Mouse (Mus musculus) limb, embryonic 15.5 days (tissue): ENCODE data around the gene Timm13. TPM values are rescaled to one million over a fixed set of nuclear protein-coding genes. Genes with fewer than 3 reads are reported as not detected.

Experiments
- ATAC-seq: fragments of 200-750 bp; cut with Nextera tagmentation; 2 replicates; pipeline ENCODE4 v1.8.0; 2017; ENCODE audit warnings: low read depth, moderate TSS enrichment; ENCODE audit not compliant: insufficient number of reproducible peaks, low FRiP score, low TSS enrichment
- H3K27ac ChIP-seq: fragments of 300-500 bp; sonication (generic); 2 replicates; pipeline ENCODE4 v1.5.1; 2015; ENCODE audit warnings: moderate library complexity, mild to moderate bottlenecking, inconsistent platforms
- H3K27me3 ChIP-seq: fragments of 300-500 bp; sonication (generic); 2 replicates; pipeline ENCODE4 v1.6.1; 2015; ENCODE audit warnings: inconsistent platforms
- H3K36me3 ChIP-seq: fragments of 300-500 bp; sonication (generic); 2 replicates; pipeline ENCODE4 v1.6.1; 2015; ENCODE audit warnings: inconsistent platforms
- H3K4me1 ChIP-seq: fragments of 300-500 bp; sonication (generic); 2 replicates; pipeline ENCODE4 v1.6.1; 2015; ENCODE audit warnings: inconsistent platforms
- H3K4me2 ChIP-seq: fragments of 300-500 bp; sonication (generic); 2 replicates; pipeline ENCODE4 v1.6.1; 2015; ENCODE audit warnings: mild to moderate bottlenecking, inconsistent platforms
- H3K4me3 ChIP-seq: fragments of 300-500 bp; sonication (generic); 2 replicates; pipeline ENCODE4 v1.5.1; 2015; ENCODE audit warnings: mild to moderate bottlenecking, inconsistent platforms
- H3K9ac ChIP-seq: fragments of 300-500 bp; sonication (generic); 2 replicates; pipeline ENCODE4 v1.6.1; 2015; ENCODE audit warnings: inconsistent platforms
- H3K9me3 ChIP-seq: fragments of 300-500 bp; sonication (generic); 2 replicates; pipeline ENCODE4 v1.6.1; 2016; ENCODE audit warnings: inconsistent platforms
- WGBS: fragments of 180-500 bp; shearing (Covaris S2); methylation state at CpG from one replicate; pipeline ENCODE4 v1.1.7; 2015; 5-methylcytosine and 5-hydroxymethylcytosine counted together
- polyA plus RNA-seq: library from polyadenylated mRNA; unstranded; fragments of >200 nt; fragmentation: Nextera tagmentation; extraction: Ambion mirVana; gene quantifications from 2 replicates; pipeline ENCODE4 v1.2.1, GENCODE M21; 2015

Gene Timm13
- polyA plus RNA-seq, 1 experiment from 2014 or later = 329 TPM

DNA sequence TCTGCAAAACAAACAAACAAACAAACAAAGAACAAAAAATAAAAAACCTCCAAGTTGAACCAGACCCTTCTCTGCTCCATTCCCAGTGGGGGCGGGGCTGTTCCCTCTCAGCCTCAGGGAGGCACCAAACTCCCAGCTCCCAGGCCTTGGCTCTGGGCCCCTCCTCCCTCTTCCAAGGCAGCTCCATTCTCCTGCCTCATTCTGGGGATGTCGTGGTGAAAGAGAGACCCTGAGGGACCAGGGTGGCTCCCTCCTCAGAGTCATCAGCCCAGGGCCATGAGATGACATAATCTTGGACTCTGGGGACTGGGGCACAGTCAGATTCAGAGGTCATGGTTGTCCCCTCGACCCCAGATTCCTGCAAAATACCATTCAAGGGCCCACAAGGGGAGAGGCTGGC lies 24.2 kb downstream of the Timm13 start:
- no peak overlapping the region for H3K27ac ChIP-seq
- H3K9ac ChIP-seq = no peak overlapping the region
- H3K27me3 ChIP-seq = peaks cover 10% of the 10 kb centered on the region; the same call in 1 of the 2 replicates
- H3K4me3 ChIP-seq = no peak overlapping the region
- no peaks in the 10 kb centered on the region for H3K36me3 ChIP-seq
- ATAC-seq = no peak
- no peaks in the 10 kb centered on the region for H3K9me3 ChIP-seq
- 23% methylated on average over 3 of the region's 3 CpGs for WGBS
- no peaks in the 10 kb centered on the region for H3K4me1 ChIP-seq
- H3K4me2 ChIP-seq = no peak overlapping the region

DNA sequence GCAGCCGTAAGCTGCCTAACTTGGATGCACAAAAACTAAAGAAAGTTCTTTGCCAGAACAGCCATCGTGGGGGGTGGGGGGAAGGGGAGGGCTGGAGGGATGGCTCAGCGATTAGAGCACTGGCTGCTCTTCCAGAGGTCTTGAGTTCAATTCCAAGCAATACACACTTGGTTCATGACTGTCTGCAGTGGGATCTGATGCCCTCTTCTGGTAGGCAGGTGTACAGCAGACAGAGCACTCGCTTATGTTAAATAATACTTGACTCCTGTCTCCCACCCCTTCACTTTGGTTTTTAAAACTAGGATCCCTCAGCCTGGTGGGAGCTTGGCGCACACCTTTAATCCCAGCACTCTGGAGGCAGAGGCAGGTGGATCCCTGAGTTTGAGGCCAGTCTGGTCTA lies 24.7 kb downstream of the Timm13 start:
- H3K4me1 ChIP-seq = no peaks in the 10 kb centered on the region
- no peaks in the 10 kb centered on the region for H3K36me3 ChIP-seq
- H3K4me3 ChIP-seq = no peak overlapping the region
- no peak overlapping the region for H3K9ac ChIP-seq
- H3K9me3 ChIP-seq = no peaks in the 10 kb centered on the region
- H3K27me3 ChIP-seq = peaks cover 14% of the 10 kb centered on the region; the same call in 1 of the 2 replicates
- WGBS = 31% methylated on average over 5 of the region's 5 CpGs
- no peak for ATAC-seq
- H3K4me2 ChIP-seq = no peak overlapping the region
- no peak overlapping the region for H3K27ac ChIP-seq

DNA sequence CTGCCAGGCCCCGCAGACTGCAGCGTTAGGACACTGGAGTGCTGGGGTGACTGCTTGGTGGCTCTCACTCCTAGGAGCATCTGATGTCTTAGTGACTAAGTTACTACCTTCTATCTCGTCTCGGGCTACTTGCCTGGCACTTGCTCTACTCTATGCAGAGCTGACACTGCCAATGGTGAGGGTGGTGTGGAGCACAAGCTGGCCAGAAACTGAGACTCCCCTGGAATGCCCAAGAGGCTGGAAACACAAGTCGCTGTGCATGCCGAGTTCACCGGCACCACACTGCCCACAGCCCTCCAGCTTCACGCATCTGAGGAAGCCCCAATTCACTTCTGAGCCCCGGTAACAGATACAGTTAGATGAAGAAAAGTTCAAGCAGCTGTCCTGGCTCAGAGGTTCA lies 26.7 kb downstream of the Timm13 start:
- Histone ChIP-seq H3K4me3 (no peak overlapping the region), H3K36me3 (no peaks in the 10 kb centered on the region), H3K4me1 (no peaks in the 10 kb centered on the region), H3K9me3 (no peaks in the 10 kb centered on the region), H3K27me3 (peaks cover 14% of the 10 kb centered on the region; the same call in 1 of the 2 replicates), H3K9ac (no peak overlapping the region), H3K27ac (no peak overlapping the region), H3K4me2 (no peak overlapping the region)
- 72% methylated on average over 9 of the region's 9 CpGs for WGBS
- ATAC-seq = no peak

DNA sequence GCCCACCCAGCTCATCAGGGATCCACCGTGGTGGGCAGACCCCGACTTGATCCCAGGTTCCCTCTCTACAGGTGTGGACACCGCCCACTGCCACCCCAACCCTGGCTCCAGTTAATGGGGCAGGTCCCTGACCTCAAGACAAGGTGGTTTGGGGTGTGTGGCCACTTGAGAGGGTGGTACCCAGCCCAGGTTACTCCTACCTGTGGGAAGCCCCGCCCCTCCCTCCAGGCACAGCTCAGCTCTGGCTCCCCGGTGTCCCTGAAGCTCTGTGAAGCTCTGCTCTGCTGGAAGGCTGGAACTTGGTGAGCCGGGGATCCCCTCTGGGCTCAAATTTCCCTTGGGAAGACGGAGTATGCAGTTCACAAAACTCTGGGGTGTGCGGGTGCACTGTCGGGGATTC lies 29.2 kb downstream of the Timm13 start, which contains the start of gene Tmprss9:
TSS of gene Tmprss9 (plus strand) at position 268 of the 400 bp plus-strand sequence.
- no peak for ATAC-seq
- Histone ChIP-seq H3K4me1 (no peaks in the 10 kb centered on the region), H3K4me3 (no peak within 1 kb of the TSS), H3K36me3 (peaks cover 22% of the 10 kb centered on the region), H3K4me2 (no peak within 1 kb of the TSS), H3K9ac (no peak within 1 kb of the TSS), H3K9me3 (no peaks in the 10 kb centered on the region), H3K27me3 (peaks cover 14% of the 10 kb centered on the region; the same call in 1 of the 2 replicates), H3K27ac (no peak within 1 kb of the TSS)
- 23% methylated on average over 9 of the region's 9 CpGs for WGBS

DNA sequence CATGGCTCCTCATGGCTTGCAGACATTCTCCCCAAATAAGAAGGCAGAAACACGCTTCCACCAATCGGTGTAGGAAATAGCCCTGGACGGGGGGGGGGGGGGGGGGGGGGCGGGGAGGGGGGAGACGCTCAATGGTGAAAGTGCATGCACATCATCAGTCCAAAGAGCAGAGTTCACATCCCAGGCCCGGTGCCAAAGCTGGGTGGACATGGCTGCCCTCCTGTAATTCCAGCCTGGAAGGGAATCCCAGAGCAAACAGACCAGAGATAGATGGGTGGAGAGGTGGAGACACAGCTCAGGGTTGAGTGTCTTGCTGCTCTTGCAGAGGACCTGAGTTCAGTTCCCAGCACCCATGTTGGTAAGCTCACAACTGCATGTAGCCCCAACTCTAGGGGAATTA lies 29.8 kb downstream of the Timm13 start:
- H3K9me3 ChIP-seq = no peaks in the 10 kb centered on the region
- H3K27me3 ChIP-seq = peaks cover 14% of the 10 kb centered on the region; the same call in 1 of the 2 replicates
- no peak overlapping the region for H3K4me2 ChIP-seq
- ATAC-seq = no peak
- peaks cover 28% of the 10 kb centered on the region for H3K36me3 ChIP-seq
- no peak overlapping the region for H3K4me3 ChIP-seq
- no peaks in the 10 kb centered on the region for H3K4me1 ChIP-seq
- H3K9ac ChIP-seq = no peak overlapping the region
- 67% methylated on average over 2 of the region's 6 CpGs for WGBS
- no peak overlapping the region for H3K27ac ChIP-seq

DNA sequence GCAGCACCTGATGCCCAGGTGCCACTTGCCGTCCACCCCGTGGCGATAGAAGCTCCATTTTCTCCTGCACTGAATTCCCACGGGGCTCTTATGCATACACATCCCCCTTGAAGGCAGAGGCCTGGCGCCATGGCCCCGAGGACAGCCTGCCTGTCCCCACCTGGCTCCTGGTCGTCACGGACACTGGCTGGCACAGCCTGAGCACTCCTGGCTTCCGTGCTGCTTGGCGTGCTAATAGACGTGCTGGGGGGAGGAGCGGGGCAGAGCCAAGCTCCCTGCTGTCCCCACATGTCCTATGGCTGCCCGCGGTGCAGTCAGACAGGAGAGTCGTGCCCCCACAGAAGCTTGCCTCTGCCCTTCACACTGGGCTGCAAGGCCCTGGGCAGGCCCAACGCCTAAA lies 36.3 kb downstream of the Timm13 start:
- ATAC-seq = no peak
- Histone ChIP-seq H3K27me3 (no peaks in the 10 kb centered on the region), H3K9ac (no peak overlapping the region), H3K27ac (no peak overlapping the region), H3K4me3 (no peak overlapping the region), H3K4me1 (no peaks in the 10 kb centered on the region), H3K9me3 (no peaks in the 10 kb centered on the region), H3K36me3 (peaks cover 75% of the 10 kb centered on the region), H3K4me2 (no peak overlapping the region)
- WGBS = 88% methylated on average over 16 of the region's 16 CpGs

DNA sequence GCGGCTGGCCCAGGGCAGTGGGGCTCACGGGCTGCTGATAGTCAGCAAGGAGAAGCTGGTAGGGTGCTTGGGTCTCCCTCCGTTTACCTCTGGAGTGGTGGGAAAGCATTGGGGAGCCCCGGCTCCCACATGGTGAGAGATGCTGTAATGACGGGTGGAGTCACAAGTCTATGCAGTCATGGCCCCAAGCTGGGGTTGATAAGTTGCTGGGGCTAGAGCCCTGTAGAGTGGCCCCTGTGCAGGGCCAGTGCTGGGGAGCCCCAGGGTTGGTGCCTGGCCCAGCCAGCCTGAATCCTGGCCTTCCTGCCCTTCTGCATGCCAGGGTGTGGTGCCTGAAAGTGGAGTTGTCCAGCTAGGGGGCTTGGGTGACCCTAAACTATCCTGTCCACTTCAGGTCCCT lies 38.5 kb downstream of the Timm13 start:
- Histone ChIP-seq H3K9ac (no peak overlapping the region), H3K4me3 (no peak overlapping the region), H3K36me3 (peaks cover 60% of the 10 kb centered on the region), H3K4me1 (peaks cover 6% of the 10 kb centered on the region; the same call in 1 of the 2 replicates), H3K27me3 (no peaks in the 10 kb centered on the region), H3K4me2 (no peak overlapping the region), H3K9me3 (no peaks in the 10 kb centered on the region), H3K27ac (no peak overlapping the region)
- no peak for ATAC-seq
- WGBS = 97% methylated on average over 5 of the region's 5 CpGs

DNA sequence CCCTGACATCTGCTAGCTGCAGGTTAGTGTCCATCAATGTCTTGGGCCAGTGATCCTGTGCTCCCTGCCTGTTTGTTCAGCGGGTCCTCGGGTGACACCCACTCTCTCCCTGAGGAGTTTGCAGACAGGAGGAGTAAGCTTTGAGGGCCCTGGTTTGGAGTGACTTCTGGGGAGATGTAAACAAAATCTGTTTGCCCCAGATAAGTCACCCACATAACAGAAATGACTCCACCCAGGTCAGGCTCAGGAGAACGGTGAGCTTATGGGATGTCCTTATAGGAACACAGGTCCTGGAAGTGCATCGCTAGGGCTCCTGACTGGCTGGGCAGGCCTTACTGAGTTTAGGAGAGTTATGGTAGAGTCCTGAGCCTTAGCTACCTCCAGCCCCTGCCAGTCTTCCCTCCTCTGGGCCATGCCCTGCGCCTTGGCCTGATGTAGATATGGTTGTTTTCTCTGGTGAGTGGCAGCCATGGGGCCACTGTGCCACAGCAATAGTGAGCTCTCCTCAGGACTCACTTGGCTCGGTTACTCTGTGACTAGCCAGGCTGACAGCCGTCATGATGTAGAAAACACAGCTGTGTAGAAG lies 42.3 kb downstream of the Timm13 start:
- H3K4me1 ChIP-seq = peaks cover 35% of the 10 kb centered on the region
- H3K4me2 ChIP-seq = no peak overlapping the region
- H3K9ac ChIP-seq = no peak overlapping the region
- 86% methylated on average over 7 of the region's 7 CpGs for WGBS
- no peaks in the 10 kb centered on the region for H3K9me3 ChIP-seq
- H3K27me3 ChIP-seq = no peaks in the 10 kb centered on the region
- H3K36me3 ChIP-seq = peaks cover 24% of the 10 kb centered on the region
- H3K4me3 ChIP-seq = no peak overlapping the region
- no peak overlapping the region for H3K27ac ChIP-seq
- no peak for ATAC-seq

DNA sequence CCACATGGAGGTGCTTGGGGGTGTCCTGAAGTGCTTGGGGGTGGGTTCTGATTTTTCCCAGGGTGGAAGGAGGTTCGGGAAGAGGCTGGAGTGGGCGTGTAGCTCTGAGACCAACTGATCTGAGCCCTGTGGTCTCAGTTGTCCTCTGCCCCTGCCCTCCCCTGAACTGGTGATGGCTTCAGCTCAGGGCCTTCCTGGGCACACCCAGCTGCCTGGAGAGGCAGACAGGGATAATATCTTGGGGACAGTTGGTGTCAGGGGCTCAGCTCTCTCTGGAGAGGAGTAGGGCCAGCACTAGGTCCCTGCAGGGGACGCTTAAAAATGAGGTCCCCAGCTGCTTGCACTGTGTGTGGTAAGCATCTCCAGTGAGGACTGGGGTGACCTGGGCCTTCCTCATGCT lies 42.9 kb downstream of the Timm13 start:
- peaks cover 37% of the 10 kb centered on the region for H3K4me1 ChIP-seq
- no peak overlapping the region for H3K9ac ChIP-seq
- no peaks in the 10 kb centered on the region for H3K9me3 ChIP-seq
- H3K4me2 ChIP-seq = no peak overlapping the region
- 70% methylated on average over 3 of the region's 3 CpGs for whole genome bisulfite sequencing
- no peak for ATAC-seq
- peaks cover 24% of the 10 kb centered on the region for H3K36me3 ChIP-seq
- no peak overlapping the region for H3K4me3 ChIP-seq
- H3K27me3 ChIP-seq = no peaks in the 10 kb centered on the region
- no peak overlapping the region for H3K27ac ChIP-seq

DNA sequence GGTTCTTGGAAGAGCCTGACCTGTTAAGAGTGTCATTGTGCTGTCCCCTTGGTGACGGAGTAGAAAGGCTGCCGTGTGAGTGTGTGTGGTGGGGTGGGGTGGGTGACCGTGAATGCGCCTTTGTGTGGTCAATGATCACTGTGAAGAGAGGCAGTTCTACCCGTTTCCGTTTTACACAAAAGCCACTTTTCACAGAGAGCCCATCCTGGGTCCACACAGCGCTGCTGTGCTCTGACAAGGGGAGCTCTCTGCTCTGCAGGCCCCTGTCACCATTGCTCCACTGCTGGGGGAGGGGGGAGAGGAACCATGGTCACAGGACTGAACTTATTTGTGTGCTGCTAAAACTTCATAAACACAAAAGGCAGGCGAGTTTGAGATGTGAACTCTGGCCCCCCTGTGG lies 43.4 kb downstream of the Timm13 start:
- no peak overlapping the region for H3K27ac ChIP-seq
- ATAC-seq = no peak
- no peaks in the 10 kb centered on the region for H3K9me3 ChIP-seq
- H3K9ac ChIP-seq = no peak overlapping the region
- H3K4me1 ChIP-seq = peaks cover 37% of the 10 kb centered on the region
- no peaks in the 10 kb centered on the region for H3K27me3 ChIP-seq
- peaks cover 22% of the 10 kb centered on the region for H3K36me3 ChIP-seq
- H3K4me2 ChIP-seq = no peak overlapping the region
- 70% methylated on average over 8 of the region's 8 CpGs for WGBS
- no peak overlapping the region for H3K4me3 ChIP-seq

DNA sequence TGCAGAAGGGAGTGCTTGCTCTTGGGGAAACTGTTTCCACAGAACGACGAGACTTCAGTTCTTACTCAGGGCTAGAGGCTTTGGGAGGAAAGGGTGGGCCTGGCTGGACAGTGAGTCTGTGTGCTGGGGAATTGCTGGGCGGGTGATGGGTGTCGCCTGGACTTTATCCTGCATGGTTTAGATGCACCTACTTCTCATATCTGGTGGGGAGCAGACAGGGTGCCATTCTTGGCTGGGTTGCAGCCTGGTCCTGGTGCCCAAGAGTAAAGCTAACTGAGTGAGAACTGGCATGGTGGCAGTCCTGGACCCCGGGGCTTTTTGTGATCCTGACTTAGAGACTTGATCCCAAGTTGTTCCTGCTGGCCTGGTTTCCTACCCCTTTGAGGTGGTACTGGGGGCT lies 43.9 kb downstream of the Timm13 start:
- peaks cover 37% of the 10 kb centered on the region for H3K4me1 ChIP-seq
- H3K27ac ChIP-seq = 0 out of 2 replicates have a peak overlapping the region, but pooled peaks have one; percentile 14
- no peaks in the 10 kb centered on the region for H3K27me3 ChIP-seq
- no peak overlapping the region for H3K9ac ChIP-seq
- no peak overlapping the region for H3K4me2 ChIP-seq
- H3K9me3 ChIP-seq = no peaks in the 10 kb centered on the region
- H3K4me3 ChIP-seq = no peak overlapping the region
- H3K36me3 ChIP-seq = peaks cover 22% of the 10 kb centered on the region
- ATAC-seq = no peak
- 77% methylated on average over 5 of the region's 5 CpGs for WGBS

DNA sequence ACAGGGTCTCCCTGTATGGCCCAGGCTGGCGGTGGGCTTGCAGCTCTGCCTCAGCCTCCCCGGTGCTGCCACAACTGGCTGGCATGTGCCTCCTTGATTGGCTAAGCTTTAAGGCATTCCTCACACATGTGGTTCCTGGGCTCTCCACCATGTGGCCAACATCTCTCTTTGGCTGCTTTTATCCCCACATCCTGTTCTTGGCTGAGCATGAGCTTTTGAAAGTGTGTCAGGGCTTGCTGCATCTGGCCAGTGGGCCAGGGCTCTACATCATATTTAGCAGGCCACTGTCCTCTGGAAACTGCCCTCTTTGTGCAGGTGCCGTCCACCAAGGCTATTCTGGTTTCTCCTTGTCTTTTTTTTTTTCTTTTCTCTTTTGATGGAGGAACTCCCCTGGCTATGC lies 44.5 kb downstream of the Timm13 start:
- H3K27me3 ChIP-seq = no peaks in the 10 kb centered on the region
- peak overlapping the region; percentile 98 for H3K4me3 ChIP-seq
- no peak for ATAC-seq
- 40% methylated on average over 3 of the region's 3 CpGs for WGBS
- peaks cover 22% of the 10 kb centered on the region for H3K36me3 ChIP-seq
- peak overlapping the region; percentile 99 for H3K4me2 ChIP-seq
- peak overlapping the region; percentile 83 for H3K9ac ChIP-seq
- peaks cover 37% of the 10 kb centered on the region for H3K4me1 ChIP-seq
- H3K27ac ChIP-seq = peak overlapping the region; percentile 14
- H3K9me3 ChIP-seq = no peaks in the 10 kb centered on the region

DNA sequence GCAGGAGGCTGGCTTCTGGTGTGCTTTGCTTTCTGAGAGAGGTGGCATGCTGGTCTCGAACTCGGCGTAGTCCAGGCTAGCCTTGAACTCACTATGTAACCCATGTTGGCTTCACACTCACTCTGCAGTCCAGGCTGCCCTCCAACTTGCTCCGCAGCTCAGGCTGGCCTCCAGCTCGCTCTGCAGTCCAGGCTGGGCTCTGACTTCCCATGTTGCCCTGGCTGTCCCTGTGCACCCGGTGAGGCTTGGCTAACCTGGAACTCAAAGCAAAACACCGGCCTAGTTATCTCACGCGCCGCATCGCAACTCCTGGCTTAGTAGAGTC lies 45.1 kb downstream of the Timm13 start:
- Histone ChIP-seq H3K9ac (peak overlapping the region; percentile 83), H3K9me3 (no peaks in the 10 kb centered on the region), H3K4me3 (peak overlapping the region; percentile 98), H3K4me2 (peak overlapping the region; percentile 99), H3K27ac (no peak overlapping the region), H3K36me3 (peaks cover 25% of the 10 kb centered on the region), H3K4me1 (peaks cover 37% of the 10 kb centered on the region), H3K27me3 (no peaks in the 10 kb centered on the region)
- 22% methylated on average over 11 of the region's 11 CpGs for WGBS
- no peak for ATAC-seq
